Comparison of ENCODE assay signal across 13 mouse cellular contexts in the genomic region with DNA sequence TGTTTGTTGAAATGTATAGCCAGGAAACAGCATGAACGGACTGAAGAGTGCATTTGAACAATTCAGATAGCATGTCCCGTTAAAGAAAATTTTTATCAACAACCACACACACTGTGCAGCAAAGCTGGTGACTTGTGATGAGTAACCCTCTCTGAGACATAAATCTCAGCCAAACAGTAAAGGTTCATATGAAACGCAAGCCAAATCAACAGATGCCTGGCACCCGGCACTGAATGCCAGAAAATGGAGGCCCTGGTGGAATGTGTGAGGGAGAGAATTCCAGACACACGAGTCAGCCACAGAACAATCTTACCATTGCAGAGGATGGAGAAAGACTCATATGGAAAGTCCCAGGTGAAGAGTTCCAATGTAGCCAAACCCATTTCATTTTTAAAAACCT.
DNase-seq lines count a peak whose midpoint lies in the region; ATAC-seq lines count a peak whose summit lies in the region.
"Had no signal": no experiment of that assay in that cellular context is flagged by ENCODE, and none has a peak within 500 bp of the region (broad histone marks: within the 10 kb centered on the region; RNA-seq: fewer than 3 reads in every experiment).

No protein-coding gene starts in this region.

- H3K4me1 ChIP-seq in forebrain, embryonic 13.5 days, result no peaks in the 10 kb centered on the region
- no peaks in the 10 kb centered on the region for H3K4me1 ChIP-seq in forebrain, embryonic 10.5 days
- H3K4me1 ChIP-seq: embryonic facial prominence, embryonic 12.5 days; lung, embryonic 15.5 days had no signal

- no peaks in the 10 kb centered on the region for H3K27me3 ChIP-seq in forebrain, embryonic 13.5 days
- no peaks in the 10 kb centered on the region for H3K27me3 ChIP-seq in forebrain, embryonic 10.5 days (ENCODE audit: poor library complexity, severe bottlenecking)
- H3K27me3 ChIP-seq: embryonic facial prominence, embryonic 12.5 days; lung, embryonic 15.5 days had no signal

- H3K27ac ChIP-seq in forebrain, embryonic 13.5 days, result no peak overlapping the region
- no peak overlapping the region for H3K27ac ChIP-seq in forebrain, embryonic 10.5 days
- H3K27ac ChIP-seq: embryonic facial prominence, embryonic 12.5 days; hindbrain, embryonic 14.5 days; lung, embryonic 15.5 days had no signal

- no peak overlapping the region for H3K9ac ChIP-seq in forebrain, embryonic 13.5 days
- H3K9ac ChIP-seq: embryonic facial prominence, embryonic 12.5 days; hindbrain, embryonic 14.5 days; lung, embryonic 15.5 days had no signal

- no peaks in the 10 kb centered on the region for H3K36me3 ChIP-seq in forebrain, embryonic 13.5 days (ENCODE audit: poor library complexity, severe bottlenecking)
- H3K36me3 ChIP-seq in forebrain, embryonic 10.5 days (replicated peaks), result no peaks in the 10 kb centered on the region
- H3K36me3 ChIP-seq: embryonic facial prominence, embryonic 12.5 days; lung, embryonic 15.5 days had no signal

- H3K9me3 ChIP-seq in forebrain, embryonic 13.5 days (replicated peaks), result no peaks in the 10 kb centered on the region
- H3K9me3 ChIP-seq in forebrain, embryonic 10.5 days, result no peaks in the 10 kb centered on the region
- H3K9me3 ChIP-seq: embryonic facial prominence, embryonic 12.5 days; lung, embryonic 15.5 days had no signal

- 89% methylated on average over 5 of the region's 5 CpGs for WGBS in forebrain, embryonic 13.5 days
- WGBS in forebrain, embryonic 10.5 days, result 93% methylated on average over 5 of the region's 5 CpGs

- H3K4me3 ChIP-seq in forebrain, embryonic 13.5 days, result no peak overlapping the region
- H3K4me3 ChIP-seq in forebrain, embryonic 10.5 days, result no peak overlapping the region
- H3K4me3 ChIP-seq: embryonic facial prominence, embryonic 12.5 days; lung, embryonic 15.5 days had no signal

- peak; percentile 27; the same call in 1 of the 2 replicates for ATAC-seq in forebrain, embryonic 13.5 days
- no peak for ATAC-seq in erythroid progenitor cell, adult 5-6 weeks (replicated peaks; ENCODE audit: low FRiP score, poor library complexity, severe bottlenecking)
- ATAC-seq: CD4-positive, CD25-positive, alpha-beta regulatory T cell, adult 4 months had no signal

- H3K4me2 ChIP-seq in forebrain, embryonic 13.5 days, result no peak overlapping the region
- H3K4me2 ChIP-seq: embryonic facial prominence, embryonic 12.5 days; hindbrain, embryonic 14.5 days; lung, embryonic 15.5 days had no signal

- intact Hi-C loops in left cerebral cortex, postnatal 4 days (cut with DNase I), result no loop called here

- DNase-seq in forebrain, embryonic 10.5 days (ENCODE audit: extremely low spot score, low spot score), result no peak
- peak; percentile 65 for DNase-seq in cerebellum, adult 11-12 months
- DNase-seq in frontal cortex, postnatal 36 days (ENCODE audit: low spot score in 2 of 2), result peak; percentile 58
- DNase-seq in left cerebral cortex, postnatal 4 days, result peak; percentile 47
- no peak for DNase-seq in MN1 (ENCODE audit: low spot score)
- DNase-seq in embryo, embryonic 11 days, result no peak
- DNase-seq: thymus, adult 2 months had no signal

Comparison
In these comparisons a context has a peak if more than half of its experiments do, and no peak if none do; other contexts are left out.
1. DNase-seq: peak in cerebellum, adult 11-12 months (single experiment), frontal cortex, postnatal 36 days (2 of 2) and left cerebral cortex, postnatal 4 days (single experiment); none in forebrain, embryonic 10.5 days (single experiment), MN1 (single experiment) and embryo, embryonic 11 days (single experiment).